8 mouse cellular contexts compared by ENCODE assay signal in the genomic region with DNA sequence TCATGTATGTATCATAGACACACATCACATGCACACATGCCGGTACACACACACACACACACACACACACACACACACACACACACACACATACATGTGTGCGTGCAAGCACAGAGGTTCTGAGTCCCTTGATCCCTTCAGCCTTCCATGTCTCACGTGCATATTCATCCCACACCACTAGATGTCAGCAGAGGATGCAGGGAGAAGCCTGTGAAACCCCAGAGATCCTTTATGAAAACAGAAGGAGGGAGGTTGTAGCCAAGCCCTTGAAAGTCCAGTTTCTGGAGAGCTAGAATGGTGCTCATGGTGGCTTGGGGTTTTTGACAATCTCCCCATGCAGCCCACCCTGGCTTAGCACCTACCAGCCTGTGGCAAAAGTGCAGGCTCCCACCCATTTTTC.
DNase-seq lines count a peak whose midpoint lies in the region; ATAC-seq and TF ChIP-seq lines count a peak whose summit lies in the region.
"Not testable (repeated sequence)": the region's sequence is repeated elsewhere in the genome, so short reads cannot be mapped to it uniquely, and the experiment has no call there.

No protein-coding gene starts in this region.

- H3K27me3 ChIP-seq in MEL (ENCODE audit: control insufficient read depth in 1 of 2, insufficient read depth in 2 of 2, low read length in 2 of 2); forebrain, postnatal 0 days (ENCODE audit: insufficient read depth, low read length); hindbrain, embryonic 10.5 days (ENCODE audit: insufficient read depth, poor library complexity, severe bottlenecking); lung, postnatal 0 days (replicated peaks; ENCODE audit: insufficient read depth, low read length): not testable (repeated sequence)

- not testable (repeated sequence) for H3K9ac ChIP-seq in MEL (ENCODE audit: control insufficient read depth, low read depth, low read length, poor library complexity, severe bottlenecking); forebrain, postnatal 0 days; lung, postnatal 0 days (replicated peaks; ENCODE audit: low read depth)

- peak; percentile 39 for TF ChIP-seq RAD21 in MEL (IDR thresholded peaks at IDR 0.05; ENCODE audit: low read depth, low read length)

- H3K36me3 ChIP-seq in MEL (ENCODE audit: control insufficient read depth in 1 of 2, insufficient read depth in 2 of 2, low read length in 2 of 2); forebrain, postnatal 0 days (ENCODE audit: insufficient read depth); hindbrain, embryonic 10.5 days; lung, postnatal 0 days (ENCODE audit: insufficient read depth, low read length): not testable (repeated sequence)

- H3K27ac ChIP-seq in MEL (ENCODE audit: control insufficient read depth, low read depth, low read length); forebrain, postnatal 0 days (ENCODE audit: low read depth, low read length); hindbrain, embryonic 10.5 days; layer of hippocampus, adult 2 months; lung, postnatal 0 days (ENCODE audit: low read length): not testable (repeated sequence)

- not testable (repeated sequence) for TF ChIP-seq EP300 in MEL (IDR thresholded peaks at IDR 0.05; ENCODE audit: low read depth in 1 of 2, low read length in 2 of 2); lung, postnatal 0 days (IDR thresholded peaks at IDR 0.05)

- DNase-seq in MEL (ENCODE audit: low read depth, low spot score) = peak; percentile 54
- DNase-seq in cerebellum, adult 18-20 months = peak; percentile 83 to 85
- peak; percentile 52 for DNase-seq in forebrain, postnatal 0 days
- DNase-seq in hindbrain, embryonic 10.5 days (ENCODE audit: low spot score) = peak; percentile 19
- DNase-seq in layer of hippocampus, adult 2 months (ENCODE audit: low spot score in 2 of 2) = peak; percentile 82 to 86
- peak; percentile 35 for DNase-seq in lung, postnatal 0 days (ENCODE audit: low spot score)
- peak; percentile 62 for DNase-seq in ovary, postnatal 10 days (ENCODE audit: low spot score)
- DNase-seq in thymus, postnatal 14 days = peak; percentile 87

- peak; percentile 20 to 38 (median 37); a peak in 5 of 6 replicates for TF ChIP-seq CTCF in MEL (IDR thresholded peaks at IDR 0.05 in 2 of 3, conservative IDR thresholded peaks at IDR 0.05 in 1 of 3; ENCODE audit: control insufficient read depth in 1 of 3, insufficient read depth in 1 of 3, low read depth in 2 of 3, low read length in 3 of 3, poor library complexity in 1 of 3, severe bottlenecking in 1 of 3)
- peak; percentile 73 for TF ChIP-seq CTCF in forebrain, postnatal 0 days (IDR thresholded peaks at IDR 0.05; ENCODE audit: low read depth)
- TF ChIP-seq CTCF in layer of hippocampus, adult 2 months (conservative IDR thresholded peaks at IDR 0.05) = peak; percentile 66
- TF ChIP-seq CTCF in lung, postnatal 0 days (IDR thresholded peaks at IDR 0.05) = peak; percentile 69

- not testable (repeated sequence) for H3K9me3 ChIP-seq in MEL (replicated peaks; ENCODE audit: insufficient read depth, low read length); forebrain, postnatal 0 days (ENCODE audit: low read length); hindbrain, embryonic 10.5 days; lung, postnatal 0 days (ENCODE audit: low read length)

- TF ChIP-seq POLR2A in MEL (IDR thresholded peaks at IDR 0.05; ENCODE audit: control insufficient read depth in 1 of 2, insufficient read depth in 1 of 2, low read depth in 1 of 2, low read length in 2 of 2, poor library complexity in 1 of 2) = not testable (repeated sequence)

- ATAC-seq in forebrain, postnatal 0 days = peak; percentile 77
- ATAC-seq in lung, postnatal 0 days = peak; percentile 74

- not testable (repeated sequence) for H3K4me3 ChIP-seq in MEL (ENCODE audit: control insufficient read depth in 1 of 2, insufficient read depth in 1 of 2, low read depth in 2 of 2, low read length in 2 of 2); forebrain, postnatal 0 days (ENCODE audit: low read depth, low read length); hindbrain, embryonic 10.5 days; layer of hippocampus, adult 2 months; lung, postnatal 0 days (ENCODE audit: low read depth, low read length)

- H3K4me1 ChIP-seq in MEL (ENCODE audit: control insufficient read depth in 1 of 2, insufficient read depth in 2 of 2, low read length in 2 of 2); forebrain, postnatal 0 days (ENCODE audit: insufficient read depth); hindbrain, embryonic 10.5 days (replicated peaks); lung, postnatal 0 days (ENCODE audit: insufficient read depth, low read depth, low read length): not testable (repeated sequence)

- 28% methylated on average over 3 of the region's 3 CpGs for WGBS in forebrain, postnatal 0 days
- WGBS in hindbrain, embryonic 10.5 days = 34% methylated on average over 3 of the region's 3 CpGs
- WGBS in lung, postnatal 0 days = 23% methylated on average over 3 of the region's 3 CpGs

- H3K4me2 ChIP-seq in forebrain, postnatal 0 days (ENCODE audit: low read depth); lung, postnatal 0 days (replicated peaks; ENCODE audit: low read depth, low read length): not testable (repeated sequence)

- H3K79me2 ChIP-seq in MEL (ENCODE audit: control insufficient read depth, insufficient read depth, low read length, poor library complexity) = not testable (repeated sequence)

TF ChIP-seq in MEL, 35 proteins besides CTCF, POLR2A, EP300 and RAD21:
- peak; percentile 38 for TF ChIP-seq SMC3 (IDR thresholded peaks at IDR 0.05; ENCODE audit: low read depth, low read length)

Comparison
In these comparisons a context has a peak if more than half of its experiments do, and no peak if none do; other contexts are left out.
1. DNase-seq: peak in every context shown above with its lines; median percentile 87 in thymus, postnatal 14 days; 84 in cerebellum, adult 18-20 months; 84 in layer of hippocampus, adult 2 months; 62 in ovary, postnatal 10 days; 54 in MEL; 52 in forebrain, postnatal 0 days; 35 in lung, postnatal 0 days; 19 in hindbrain, embryonic 10.5 days.